In genomic region chr8:5428303-5428971, GRCm38 (mm10) we compare ENCODE assay signal across 18 mouse cellular contexts.
DNase-seq lines count a peak whose midpoint lies in the region; ATAC-seq lines count a peak whose summit lies in the region.
"Had no signal": no experiment of that assay in that cellular context is flagged by ENCODE, and none has a peak within 500 bp of the region (broad histone marks: within the 10 kb centered on the region; RNA-seq: fewer than 3 reads in every experiment).

No protein-coding gene starts in this region.

- H3K9me3 ChIP-seq in embryonic facial prominence, embryonic 14.5 days (ENCODE audit: control insufficient read depth, low read length) = no peaks in the 10 kb centered on the region
- H3K9me3 ChIP-seq in stomach, embryonic 15.5 days = no peaks in the 10 kb centered on the region
- H3K9me3 ChIP-seq: liver, embryonic 15.5 days; midbrain, embryonic 13.5 days; neural tube, embryonic 15.5 days had no signal

- peaks cover 3% of the 10 kb centered on the region; the same call in 1 of the 2 replicates for H3K4me1 ChIP-seq in embryonic facial prominence, embryonic 14.5 days (ENCODE audit: control insufficient read depth, insufficient read depth, low read length)
- no peaks in the 10 kb centered on the region for H3K4me1 ChIP-seq in stomach, embryonic 15.5 days
- H3K4me1 ChIP-seq: liver, embryonic 15.5 days; midbrain, embryonic 13.5 days; neural tube, embryonic 15.5 days had no signal

- H3K36me3 ChIP-seq in embryonic facial prominence, embryonic 14.5 days (ENCODE audit: control insufficient read depth, insufficient read depth, low read length) = no peaks in the 10 kb centered on the region
- no peaks in the 10 kb centered on the region for H3K36me3 ChIP-seq in stomach, embryonic 15.5 days
- H3K36me3 ChIP-seq: liver, embryonic 15.5 days; midbrain, embryonic 13.5 days; neural tube, embryonic 15.5 days had no signal

- no peak overlapping the region for H3K4me2 ChIP-seq in embryonic facial prominence, embryonic 14.5 days (ENCODE audit: low read depth, low read length)
- H3K4me2 ChIP-seq in stomach, embryonic 15.5 days = no peak overlapping the region
- H3K4me2 ChIP-seq: liver, embryonic 15.5 days; midbrain, embryonic 13.5 days; neural tube, embryonic 15.5 days had no signal

- intact Hi-C loops in heart, postnatal 10 days (cut with DNase I) = no loop called here
- intact Hi-C loops in heart, postnatal 25 days (cut with DNase I) = no loop called here

- peak; percentile 86 for ATAC-seq in embryonic facial prominence, embryonic 14.5 days (ENCODE audit: low read depth)
- peak; percentile 91 for ATAC-seq in stomach, embryonic 15.5 days (ENCODE audit: insufficient read depth, low FRiP score, low read depth)
- ATAC-seq: midbrain, embryonic 13.5 days had no signal

- 29% methylated on average over 3 of the region's 3 CpGs for WGBS in embryonic facial prominence, embryonic 14.5 days
- 39% methylated on average over 3 of the region's 3 CpGs for WGBS in stomach, embryonic 15.5 days

- H3K4me3 ChIP-seq in embryonic facial prominence, embryonic 14.5 days (ENCODE audit: low read depth, low read length) = no peak overlapping the region
- H3K4me3 ChIP-seq in stomach, embryonic 15.5 days (replicated peaks) = no peak overlapping the region
- H3K4me3 ChIP-seq: liver, embryonic 15.5 days; midbrain, embryonic 13.5 days; neural tube, embryonic 15.5 days had no signal

- DNase-seq in heart, postnatal 10 days = peak; percentile 1 to 2
- DNase-seq in heart, postnatal 25 days (ENCODE audit: low spot score) = no peak
- DNase-seq in ovary, adult 18-20 months (ENCODE audit: low spot score) = peak; percentile 1
- DNase-seq in ovary, postnatal 10 days (ENCODE audit: low spot score) = no peak
- DNase-seq in embryonic facial prominence, embryonic 14.5 days (ENCODE audit: low spot score) = peak; percentile 77
- no peak for DNase-seq in c-Kit-positive CD71-positive TER-119-positive erythroid progenitor cells, embryonic 14.5 days (ENCODE audit: low spot score)
- DNase-seq in right cerebral cortex, postnatal 4 days = no peak
- DNase-seq: cerebellum, postnatal 36 days; heart, adult 11 months; heart, postnatal 4 days; kidney, postnatal 10 days; spleen, adult 18-20 months; thymus, postnatal 14 days had no signal

- no peak overlapping the region for H3K9ac ChIP-seq in embryonic facial prominence, embryonic 14.5 days (ENCODE audit: low read depth, low read length)
- H3K9ac ChIP-seq in stomach, embryonic 15.5 days = no peak overlapping the region
- H3K9ac ChIP-seq: liver, embryonic 15.5 days; midbrain, embryonic 13.5 days; neural tube, embryonic 15.5 days had no signal

- H3K27ac ChIP-seq in embryonic facial prominence, embryonic 14.5 days (replicated peaks; ENCODE audit: low read depth, low read length) = no peak overlapping the region
- H3K27ac ChIP-seq in stomach, embryonic 15.5 days = no peak overlapping the region
- H3K27ac ChIP-seq: liver, embryonic 15.5 days; midbrain, embryonic 13.5 days; neural tube, embryonic 15.5 days had no signal

- H3K27me3 ChIP-seq in embryonic facial prominence, embryonic 14.5 days (replicated peaks; ENCODE audit: control insufficient read depth, insufficient read depth, low read length) = no peaks in the 10 kb centered on the region
- no peaks in the 10 kb centered on the region for H3K27me3 ChIP-seq in stomach, embryonic 15.5 days (replicated peaks)
- H3K27me3 ChIP-seq: CH12.LX; liver, embryonic 15.5 days; midbrain, embryonic 13.5 days; neural tube, embryonic 15.5 days had no signal

Comparison
In these comparisons a context has a peak if more than half of its experiments do, and no peak if none do; other contexts are left out.
1. DNase-seq: peak in heart, postnatal 10 days (2 of 2), ovary, adult 18-20 months (single experiment) and embryonic facial prominence, embryonic 14.5 days (single experiment); none in heart, postnatal 25 days (single experiment), ovary, postnatal 10 days (single experiment), c-Kit-positive CD71-positive TER-119-positive erythroid progenitor cells, embryonic 14.5 days (single experiment) and right cerebral cortex, postnatal 4 days (single experiment).